Mouse (Mus musculus) G1E-ER4 (cell line): ENCODE data around the gene Fcho2. TPM values are rescaled to one million over a fixed set of nuclear protein-coding genes. Genes with fewer than 3 reads are reported as not detected.

Experiments
- GATA1 ChIP-seq: IDR thresholded peaks from one replicate; pipeline ENCODE4 v1.8.0; 2012; ENCODE audit warnings: low read length, inconsistent platforms
- polyA plus RNA-seq: library from polyadenylated mRNA; stranded (reverse); fragments of >175 nt; gene quantifications from 2 replicates; pipeline ENCODE4 v1.2.3, GENCODE M21; 2012

The Fcho2 gene
- polyA plus RNA-seq, 1 experiment: 7.6 TPM

- no peak for TF ChIP-seq GATA1
Measured at GRCm38 (mm10) chr13:98699982-98700540, 115.2 kb downstream of the Fcho2 start.

GRCm38 (mm10) chr13:98699051-98699744 is 116.1 kb downstream of the Fcho2 start:
- TF ChIP-seq GATA1: no peak

- no peak for TF ChIP-seq GATA1
Measured at GRCm38 (mm10) chr13:98696716-98697115, 118.5 kb downstream of the Fcho2 start.

- TF ChIP-seq GATA1: no peak
Measured at GRCm38 (mm10) chr13:98695546-98695945, 119.7 kb downstream of the Fcho2 start.

GRCm38 (mm10) chr13:98694773-98695314 is 120.4 kb downstream of the Fcho2 start, which contains the start of gene Tmem171:
Gene Tmem171 (minus strand): TSS chr13:98694834.
- TF ChIP-seq GATA1: no peak

- TF ChIP-seq GATA1: no peak
Measured at GRCm38 (mm10) chr13:98693316-98693715, 121.9 kb downstream of the Fcho2 start.

- no peak for TF ChIP-seq GATA1
Measured at GRCm38 (mm10) chr13:98691956-98692515, 123.2 kb downstream of the Fcho2 start.

- TF ChIP-seq GATA1: no peak
Measured at GRCm38 (mm10) chr13:98690886-98691285, 124.4 kb downstream of the Fcho2 start.

- TF ChIP-seq GATA1: no peak
Measured at GRCm38 (mm10) chr13:98689605-98690290, 125.5 kb downstream of the Fcho2 start.

- TF ChIP-seq GATA1: no peak
Measured at GRCm38 (mm10) chr13:98687931-98688330, 127.3 kb downstream of the Fcho2 start.

GRCm38 (mm10) chr13:98684144-98684900 is 130.9 kb downstream of the Fcho2 start:
- TF ChIP-seq GATA1: no peak

- no peak for TF ChIP-seq GATA1
Measured at GRCm38 (mm10) chr13:98683412-98683811, 131.8 kb downstream of the Fcho2 start.

GRCm38 (mm10) chr13:98680470-98681060 is 134.7 kb downstream of the Fcho2 start:
- no peak for TF ChIP-seq GATA1

- no peak for TF ChIP-seq GATA1
Measured at GRCm38 (mm10) chr13:98679631-98680041, 135.6 kb downstream of the Fcho2 start.

- TF ChIP-seq GATA1: no peak
Measured at GRCm38 (mm10) chr13:98679230-98679629, 136.0 kb downstream of the Fcho2 start.
